26 mouse cellular contexts compared by ENCODE assay signal in genomic region chr1:134604086-134604485, GRCm38 (mm10). TPM values are rescaled to one million over a fixed set of nuclear protein-coding genes. Genes with fewer than 3 reads are reported as not detected.
DNase-seq lines count a peak whose midpoint lies in the region; ATAC-seq and TF ChIP-seq lines count a peak whose summit lies in the region.
"Had no signal": no experiment of that assay in that cellular context is flagged by ENCODE, and none has a peak within 500 bp of the region (broad histone marks: within the 10 kb centered on the region; RNA-seq: fewer than 3 reads in every experiment).

No protein-coding gene starts in this region.

- no peak overlapping the region for H3K27ac ChIP-seq in kidney, postnatal 0 days
- no peak overlapping the region for H3K27ac ChIP-seq in forebrain, embryonic 11.5 days (ENCODE audit: low read depth, low read length)
- H3K27ac ChIP-seq: forebrain, embryonic 10.5 days; heart, embryonic 10.5 days; hindbrain, embryonic 12.5 days; liver, embryonic 12.5 days; lung, embryonic 15.5 days; midbrain, embryonic 15.5 days; neural tube, embryonic 15.5 days had no signal

- H3K9me3 ChIP-seq in kidney, postnatal 0 days (replicated peaks; ENCODE audit: low read length): no peaks in the 10 kb centered on the region
- no peaks in the 10 kb centered on the region for H3K9me3 ChIP-seq in forebrain, embryonic 11.5 days (ENCODE audit: control insufficient read depth, low read length)
- H3K9me3 ChIP-seq: forebrain, embryonic 10.5 days; heart, embryonic 10.5 days; hindbrain, embryonic 12.5 days; liver, embryonic 12.5 days; lung, embryonic 15.5 days; megakaryocyte, embryonic 14.5 days; midbrain, embryonic 15.5 days; neural tube, embryonic 15.5 days had no signal

- ATAC-seq in kidney, postnatal 0 days (replicated peaks; ENCODE audit: low FRiP score, low read depth): no peak
- ATAC-seq in forebrain, embryonic 11.5 days (replicated peaks; ENCODE audit: low FRiP score): no peak
- ATAC-seq: liver, embryonic 12.5 days; midbrain, embryonic 15.5 days had no signal

- H3K36me3 ChIP-seq in kidney, postnatal 0 days (ENCODE audit: insufficient read depth, low read length): peaks cover 58% of the 10 kb centered on the region
- H3K36me3 ChIP-seq in forebrain, embryonic 11.5 days (ENCODE audit: control insufficient read depth, insufficient read depth, low read length): peaks cover 4% of the 10 kb centered on the region; the same call in 1 of the 2 replicates

- no peak overlapping the region for H3K4me2 ChIP-seq in kidney, postnatal 0 days (ENCODE audit: low read length)
- no peak overlapping the region for H3K4me2 ChIP-seq in forebrain, embryonic 11.5 days (ENCODE audit: low read depth, low read length, severe bottlenecking)
- H3K4me2 ChIP-seq: hindbrain, embryonic 12.5 days; liver, embryonic 12.5 days; lung, embryonic 15.5 days; midbrain, embryonic 15.5 days; neural tube, embryonic 15.5 days had no signal

- no peaks in the 10 kb centered on the region for H3K4me1 ChIP-seq in kidney, postnatal 0 days (replicated peaks; ENCODE audit: insufficient read depth, low read length)
- no peaks in the 10 kb centered on the region for H3K4me1 ChIP-seq in forebrain, embryonic 11.5 days (replicated peaks; ENCODE audit: control insufficient read depth, insufficient read depth, low read length)
- H3K4me1 ChIP-seq: forebrain, embryonic 10.5 days; heart, embryonic 10.5 days; hindbrain, embryonic 12.5 days; lung, embryonic 15.5 days; midbrain, embryonic 15.5 days; neural tube, embryonic 15.5 days had no signal

- H3K4me3 ChIP-seq in kidney, postnatal 0 days (replicated peaks; ENCODE audit: low read depth, low read length): no peak overlapping the region
- H3K4me3 ChIP-seq in forebrain, embryonic 11.5 days (ENCODE audit: low read depth, low read length): no peak overlapping the region
- H3K4me3 ChIP-seq: forebrain, embryonic 10.5 days; heart, embryonic 10.5 days; hindbrain, embryonic 12.5 days; liver, embryonic 12.5 days; lung, embryonic 15.5 days; megakaryocyte, embryonic 14.5 days; midbrain, embryonic 15.5 days; neural tube, embryonic 15.5 days had no signal

- 96% methylated on average over 2 of the region's 2 CpGs for WGBS in kidney, postnatal 0 days
- 96% methylated on average over 2 of the region's 2 CpGs for WGBS in forebrain, embryonic 11.5 days

- no peaks in the 10 kb centered on the region for H3K27me3 ChIP-seq in kidney, postnatal 0 days (ENCODE audit: insufficient read depth, low read length)
- no peaks in the 10 kb centered on the region for H3K27me3 ChIP-seq in forebrain, embryonic 11.5 days (ENCODE audit: control insufficient read depth, insufficient read depth, low read length)
- H3K27me3 ChIP-seq: hindbrain, embryonic 12.5 days; liver, embryonic 12.5 days; lung, embryonic 15.5 days; megakaryocyte, embryonic 14.5 days; midbrain, embryonic 15.5 days; neural tube, embryonic 15.5 days had no signal

- peak; percentile 24 for DNase-seq in kidney, postnatal 0 days (ENCODE audit: low spot score)
- DNase-seq in kidney, postnatal 14 days: no peak
- peak; percentile 13 for DNase-seq in thymus, postnatal 0 days (ENCODE audit: low spot score)
- DNase-seq in thymus, postnatal 10 days (ENCODE audit: low spot score in 2 of 2): no peak
- DNase-seq in MN1 (ENCODE audit: low spot score): peak; percentile 26
- DNase-seq in ovary, adult 18-20 months (ENCODE audit: low spot score): no peak
- DNase-seq in forebrain, embryonic 11.5 days (ENCODE audit: low spot score): no peak
- DNase-seq: adrenal gland, postnatal 25 days; cerebellum, adult 18-20 months; cerebellum, postnatal 36 days; gastrocnemius, postnatal 14 days; heart, postnatal 14 days; kidney, adult 8-10 months; kidney, postnatal 36 days; layer of hippocampus, adult 9-11 months; thymus, postnatal 25 days had no signal

- TF ChIP-seq CTCF in kidney, postnatal 0 days (IDR thresholded peaks at IDR 0.05; ENCODE audit: low read depth): peak; percentile 29; the same call in 1 of the 2 replicates

- H3K9ac ChIP-seq in kidney, postnatal 0 days (ENCODE audit: low read depth, low read length): no peak overlapping the region
- H3K9ac ChIP-seq in forebrain, embryonic 11.5 days (ENCODE audit: low read length): no peak overlapping the region
- H3K9ac ChIP-seq: hindbrain, embryonic 12.5 days; liver, embryonic 12.5 days; lung, embryonic 15.5 days; midbrain, embryonic 15.5 days; neural tube, embryonic 15.5 days had no signal

RNA-seq across cellular contexts. Expression of gene Syt2, which starts 42.4 kb away (rescaled TPM):
- 0.45 and 0.58 TPM in 2 replicates for polyA plus RNA-seq in kidney, postnatal 0 days (2015; fragmentation: Nextera tagmentation; extraction: Ambion mirVana)
- polyA plus RNA-seq in thymus, postnatal 0 days (2015; fragmentation: Nextera tagmentation; extraction: Ambion mirVana): 0.03 and 0.14 TPM in 2 replicates
- polyA plus RNA-seq in forebrain, embryonic 11.5 days (2014; fragmentation: Nextera tagmentation; extraction: Ambion mirVana): 0.84 and 0.95 TPM in 2 replicates

RNA-seq across cellular contexts. Expression of gene Kdm5b, which starts 44.1 kb away (rescaled TPM):
- polyA plus RNA-seq in kidney, postnatal 0 days (2015; fragmentation: Nextera tagmentation; extraction: Ambion mirVana): 40.2 and 42.4 TPM in 2 replicates
- polyA plus RNA-seq in thymus, postnatal 0 days (2015; fragmentation: Nextera tagmentation; extraction: Ambion mirVana): 43.7 and 53.6 TPM in 2 replicates
- 83.9 and 84.4 TPM in 2 replicates for polyA plus RNA-seq in forebrain, embryonic 11.5 days (2014; fragmentation: Nextera tagmentation; extraction: Ambion mirVana)

RNA-seq across cellular contexts. Expression of gene Mgat4e, which starts 54.6 kb away (rescaled TPM):
- polyA plus RNA-seq in kidney, postnatal 0 days (2015; fragmentation: Nextera tagmentation; extraction: Ambion mirVana): not detected in 2 replicates
- not detected in 2 replicates for polyA plus RNA-seq in thymus, postnatal 0 days (2015; fragmentation: Nextera tagmentation; extraction: Ambion mirVana)
- not detected in 2 replicates for polyA plus RNA-seq in forebrain, embryonic 11.5 days (2014; fragmentation: Nextera tagmentation; extraction: Ambion mirVana)
- polyA plus RNA-seq: forebrain, embryonic 10.5 days; frontal cortex, adult 2 months; heart, embryonic 10.5 days; hindbrain, embryonic 12.5 days; limb, embryonic 11.5 days; liver, embryonic 12.5 days; lung, embryonic 15.5 days; midbrain, embryonic 15.5 days; neural tube, embryonic 15.5 days had no signal

Comparison
In these comparisons a context has a peak if more than half of its experiments do, and no peak if none do; other contexts are left out.
1. DNase-seq: peak in kidney, postnatal 0 days (single experiment), thymus, postnatal 0 days (single experiment) and MN1 (single experiment); none in kidney, postnatal 14 days (single experiment), thymus, postnatal 10 days (0 of 2), ovary, adult 18-20 months (single experiment) and forebrain, embryonic 11.5 days (single experiment).